Mouse (Mus musculus): ENCODE data around the gene Emd. TPM values are rescaled to one million over a fixed set of nuclear protein-coding genes. Genes with fewer than 3 reads are reported as not detected.

Gene Emd
- polyA plus RNA-seq, 1 experiment from 2014 or later: 21.3 TPM

GRCm38 (mm10) chrX:74299721-74300120 is 45.2 kb downstream of the Emd start:
- no peak overlapping the region for H3K9ac ChIP-seq (replicated peaks)
- no peaks in the 10 kb centered on the region; the same call in 1 of the 2 replicates for H3K27me3 ChIP-seq
- H3K9me3 ChIP-seq: no peaks in the 10 kb centered on the region
- WGBS: 76% methylated on average over 3 of the region's 3 CpGs
- H3K36me3 ChIP-seq: peaks cover 45% of the 10 kb centered on the region
- no peak overlapping the region for H3K4me2 ChIP-seq
- no peak overlapping the region for H3K27ac ChIP-seq
- H3K4me1 ChIP-seq (replicated peaks): no peaks in the 10 kb centered on the region
- ATAC-seq (ENCODE audit: insufficient number of reproducible peaks, insufficient read depth, low FRiP score, low TSS enrichment, low read depth): no peak
- H3K4me3 ChIP-seq (replicated peaks): no peak overlapping the region

GRCm38 (mm10) chrX:74304867-74305700 is 50.6 kb downstream of the Emd start, which contains the start of gene Gdi1:
Gene Gdi1 (plus strand): TSS chrX:74304998.
- H3K4me2 ChIP-seq: peak within 1 kb of the TSS; percentile 75
- 16% methylated on average over 37 of the region's 41 CpGs for WGBS
- H3K27ac ChIP-seq: peak within 1 kb of the TSS; percentile 90
- peak; percentile 50 for ATAC-seq (ENCODE audit: insufficient number of reproducible peaks, insufficient read depth, low FRiP score, low TSS enrichment, low read depth)
- H3K4me1 ChIP-seq (replicated peaks): no peaks in the 10 kb centered on the region; the same call in 1 of the 2 replicates
- H3K36me3 ChIP-seq: peaks cover 73% of the 10 kb centered on the region
- H3K27me3 ChIP-seq: no peaks in the 10 kb centered on the region
- peak within 1 kb of the TSS; percentile 58 for H3K4me3 ChIP-seq (replicated peaks)
- no peaks in the 10 kb centered on the region for H3K9me3 ChIP-seq
- H3K9ac ChIP-seq (replicated peaks): peak within 1 kb of the TSS; percentile 68

Small RNA genes within 50 kb of the gene (microRNA-seq; reads per million reads assigned to microRNA genes)
- not detected for gene Mir7091

Other genes with a start within 250 kb of the Emd start
- 66.5 and 69.3 TPM in 2 replicates for gene Irak1, start 230.8 kb upstream of the Emd start, polyA plus RNA-seq (2016; fragmentation: Nextera tagmentation; extraction: Ambion mirVana)
- not detected in 2 replicates for gene Opn1mw, start 127.2 kb upstream of the Emd start, polyA plus RNA-seq (2016; fragmentation: Nextera tagmentation; extraction: Ambion mirVana)
- gene Mecp2, start 119.3 kb upstream of the Emd start, polyA plus RNA-seq (2016; fragmentation: Nextera tagmentation; extraction: Ambion mirVana): 13.1 and 14.2 TPM in 2 replicates
- not detected in 2 replicates for gene Tex28, start 86.8 kb upstream of the Emd start, polyA plus RNA-seq (2016; fragmentation: Nextera tagmentation; extraction: Ambion mirVana)
- 0.08 and 0.19 TPM in 2 replicates for gene Tktl1, start 77.4 kb upstream of the Emd start, polyA plus RNA-seq (2016; fragmentation: Nextera tagmentation; extraction: Ambion mirVana)
- gene Flna, start 4.9 kb upstream of the Emd start, polyA plus RNA-seq (2016; fragmentation: Nextera tagmentation; extraction: Ambion mirVana): 311 and 345 TPM in 2 replicates
- 787 and 794 TPM in 2 replicates for gene Rpl10, start 16.1 kb downstream of the Emd start, polyA plus RNA-seq (2016; fragmentation: Nextera tagmentation; extraction: Ambion mirVana)
- gene Taz, start 27.2 kb downstream of the Emd start, polyA plus RNA-seq (2016; fragmentation: Nextera tagmentation; extraction: Ambion mirVana): 90.9 and 94.9 TPM in 2 replicates
- 9.9 and 11.6 TPM in 2 replicates for gene Dnase1l1, start 27.6 kb downstream of the Emd start, polyA plus RNA-seq (2016; fragmentation: Nextera tagmentation; extraction: Ambion mirVana)
- 94.8 and 106 TPM in 2 replicates for gene Atp6ap1, start 42.4 kb downstream of the Emd start, polyA plus RNA-seq (2016; fragmentation: Nextera tagmentation; extraction: Ambion mirVana)
- gene Gdi1, start 50.3 kb downstream of the Emd start, polyA plus RNA-seq (2016; fragmentation: Nextera tagmentation; extraction: Ambion mirVana): 228 and 276 TPM in 2 replicates
- gene Fam50a, start 58.3 kb downstream of the Emd start, polyA plus RNA-seq (2016; fragmentation: Nextera tagmentation; extraction: Ambion mirVana): 68.1 and 73.2 TPM in 2 replicates
- 27.1 and 27.3 TPM in 2 replicates for gene Plxna3, start 74.4 kb downstream of the Emd start, polyA plus RNA-seq (2016; fragmentation: Nextera tagmentation; extraction: Ambion mirVana)
- gene Lage3, start 98.9 kb downstream of the Emd start, polyA plus RNA-seq (2016; fragmentation: Nextera tagmentation; extraction: Ambion mirVana): 107 and 122 TPM in 2 replicates
- 57.1 and 59.8 TPM in 2 replicates for gene Ubl4a, start 118.5 kb downstream of the Emd start, polyA plus RNA-seq (2016; fragmentation: Nextera tagmentation; extraction: Ambion mirVana)
- 14.4 and 14.8 TPM in 2 replicates for gene Slc10a3, start 118.7 kb downstream of the Emd start, polyA plus RNA-seq (2016; fragmentation: Nextera tagmentation; extraction: Ambion mirVana)
- gene Fam3a, start 138.6 kb downstream of the Emd start, polyA plus RNA-seq (2016; fragmentation: Nextera tagmentation; extraction: Ambion mirVana): 30.5 and 32.6 TPM in 2 replicates
- gene Ikbkg, start 138.6 kb downstream of the Emd start, polyA plus RNA-seq (2016; fragmentation: Nextera tagmentation; extraction: Ambion mirVana): 22.1 and 22.3 TPM in 2 replicates
- 44.1 and 46.0 TPM in 2 replicates for gene G6pdx, start 174.5 kb downstream of the Emd start, polyA plus RNA-seq (2016; fragmentation: Nextera tagmentation; extraction: Ambion mirVana)
- gene Gm6880, start 226.7 kb downstream of the Emd start, polyA plus RNA-seq (2016; fragmentation: Nextera tagmentation; extraction: Ambion mirVana): 0.69 and 1.4 TPM in 2 replicates

All from limb, embryonic 12.5 days (tissue).